Mouse (Mus musculus): ENCODE measurements around the gene Psd4. TPM values are rescaled to one million over a fixed set of nuclear protein-coding genes. Genes with fewer than 3 reads are reported as not detected.

The Psd4 gene
- polyA plus RNA-seq, 1 experiment from 2014 or later, result 0.78 TPM

Other genes with a start within 250 kb of the Psd4 start
- gene Il1f8, start 214.4 kb upstream of the Psd4 start, polyA plus RNA-seq (2016; fragmentation: Nextera tagmentation; extraction: Ambion mirVana), result not detected in 2 replicates
- not detected in 2 replicates for gene Il1f9, start 181.1 kb upstream of the Psd4 start, polyA plus RNA-seq (2016; fragmentation: Nextera tagmentation; extraction: Ambion mirVana)
- gene Il1f6, start 152.2 kb upstream of the Psd4 start, polyA plus RNA-seq (2016; fragmentation: Nextera tagmentation; extraction: Ambion mirVana), result not detected in 2 replicates
- gene Il1f5, start 90.6 kb upstream of the Psd4 start, polyA plus RNA-seq (2016; fragmentation: Nextera tagmentation; extraction: Ambion mirVana), result 0.88 and 1.2 TPM in 2 replicates
- not detected in 2 replicates for gene Il1f10, start 76.4 kb upstream of the Psd4 start, polyA plus RNA-seq (2016; fragmentation: Nextera tagmentation; extraction: Ambion mirVana)
- 1.1 and 1.7 TPM in 2 replicates for gene Il1rn, start 30.7 kb upstream of the Psd4 start, polyA plus RNA-seq (2016; fragmentation: Nextera tagmentation; extraction: Ambion mirVana)
- not detected in 2 replicates for gene Pax8, start 108.0 kb downstream of the Psd4 start, polyA plus RNA-seq (2016; fragmentation: Nextera tagmentation; extraction: Ambion mirVana)

All from limb, embryonic 12.5 days (tissue).